Mouse (Mus musculus) left cerebral cortex, adult 9 months (tissue): ENCODE results near the gene Adad2.

Experiments
- DNase-seq, 2 experiments: peaks; one replicate each; pipeline ENCODE4 v3.0.0; 2022; ENCODE audit warnings: low spot score in 2 of 2

Gene Adad2

GRCm38 (mm10) chr8:119612471-119612870, at the start of gene Adad2:
Adad2 (plus strand) TSS chr8:119612747.
- no peak for DNase-seq

GRCm38 (mm10) chr8:119563849-119564251, 48.7 kb upstream of the Adad2 start:
- no peak for DNase-seq

GRCm38 (mm10) chr8:119566367-119566766, 46.2 kb upstream of the Adad2 start:
- no peak for DNase-seq

GRCm38 (mm10) chr8:119568251-119568650, 44.3 kb upstream of the Adad2 start:
- DNase-seq: no peak

- no peak for DNase-seq
Measured at GRCm38 (mm10) chr8:119568951-119569350, 43.6 kb upstream of the Adad2 start.

- DNase-seq: no peak
Measured at GRCm38 (mm10) chr8:119569881-119570280, 42.7 kb upstream of the Adad2 start.

GRCm38 (mm10) chr8:119571135-119571534, 41.4 kb upstream of the Adad2 start:
- DNase-seq: no peak

- no peak for DNase-seq
Measured at GRCm38 (mm10) chr8:119572411-119572810, 40.1 kb upstream of the Adad2 start.

- DNase-seq: peak; percentile 76 to 94
Measured at GRCm38 (mm10) chr8:119574437-119575365, 37.8 kb upstream of the Adad2 start, which contains the start of the genes Hsdl1 and Dnaaf1. Hsdl1 (minus strand) TSS chr8:119575183. Dnaaf1 (plus strand) TSS chr8:119575235.

- no peak for DNase-seq
Measured at GRCm38 (mm10) chr8:119575366-119575726, 37.2 kb upstream of the Adad2 start.

- no peak for DNase-seq
Measured at GRCm38 (mm10) chr8:119579096-119579495, 33.5 kb upstream of the Adad2 start.

- DNase-seq: no peak
Measured at GRCm38 (mm10) chr8:119580441-119581161, 31.9 kb upstream of the Adad2 start.

- DNase-seq: no peak
Measured at GRCm38 (mm10) chr8:119585901-119586300, 26.6 kb upstream of the Adad2 start.

GRCm38 (mm10) chr8:119588321-119588720, 24.2 kb upstream of the Adad2 start:
- no peak for DNase-seq

- DNase-seq: no peak
Measured at GRCm38 (mm10) chr8:119588844-119589243, 23.7 kb upstream of the Adad2 start.

- no peak for DNase-seq
Measured at GRCm38 (mm10) chr8:119590348-119590747, 22.2 kb upstream of the Adad2 start.

- DNase-seq: no peak
Measured at GRCm38 (mm10) chr8:119591456-119591855, 21.1 kb upstream of the Adad2 start.

- DNase-seq: no peak
Measured at GRCm38 (mm10) chr8:119603771-119604170, 8.8 kb upstream of the Adad2 start.

- DNase-seq: no peak
Measured at GRCm38 (mm10) chr8:119604398-119604803, 8.1 kb upstream of the Adad2 start.

- DNase-seq: peak; percentile 73 to 94
Measured at GRCm38 (mm10) chr8:119604996-119605395, 7.6 kb upstream of the Adad2 start, which contains the start of gene Taf1c. Taf1c (minus strand) TSS chr8:119605222.

GRCm38 (mm10) chr8:119606224-119606623, 6.3 kb upstream of the Adad2 start:
- DNase-seq: no peak

GRCm38 (mm10) chr8:119615096-119615495, 2.5 kb downstream of the Adad2 start:
- no peak for DNase-seq

- no peak for DNase-seq
Measured at GRCm38 (mm10) chr8:119616358-119616757, 3.8 kb downstream of the Adad2 start.
